Mouse (Mus musculus): ENCODE measurements around the gene Kif2c.

DNA sequence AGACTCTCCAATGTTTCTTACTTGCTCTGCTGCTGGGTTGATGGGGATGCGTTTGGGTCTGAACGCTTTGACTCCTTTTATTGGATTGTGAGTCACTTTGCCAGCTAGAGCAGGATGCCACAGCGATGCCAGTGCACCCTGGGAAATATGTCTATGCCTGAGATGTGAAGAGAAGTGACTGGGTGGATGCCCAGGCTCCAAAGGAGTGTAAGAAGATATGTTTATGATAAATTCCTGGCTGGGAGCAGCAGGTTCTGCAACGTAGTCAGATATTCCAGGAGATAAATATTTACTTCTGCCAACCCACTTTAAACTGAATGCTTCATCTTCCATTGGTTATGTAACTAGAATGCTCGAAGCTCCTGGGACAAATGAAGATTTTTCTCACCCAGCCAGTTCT is 34.6 kb upstream of the Kif2c start:
- TF ChIP-seq CTCF (IDR thresholded peaks at IDR 0.05; ENCODE audit: low read depth, low read length), result no peak
- TF ChIP-seq POLR2A (IDR thresholded peaks at IDR 0.05; ENCODE audit: extremely low read depth, insufficient read depth, low read length), result no peak
